Mouse (Mus musculus): Measurements from ENCODE around the gene Cdc42ep5. TPM values are rescaled to one million over a fixed set of nuclear protein-coding genes. Genes with fewer than 3 reads are reported as not detected.
A peak's percentile ranks its signal among the peaks of the same experiment; 100 is the strongest.
"Not testable (repeated sequence)": the region's sequence is repeated elsewhere in the genome, so short reads cannot be mapped to it uniquely, and the experiment has no call there.

The Cdc42ep5 gene
- polyA plus RNA-seq (2015; fragmentation: Nextera tagmentation; extraction: Ambion mirVana), result 46.2 and 49.2 TPM in 2 replicates

DNA sequence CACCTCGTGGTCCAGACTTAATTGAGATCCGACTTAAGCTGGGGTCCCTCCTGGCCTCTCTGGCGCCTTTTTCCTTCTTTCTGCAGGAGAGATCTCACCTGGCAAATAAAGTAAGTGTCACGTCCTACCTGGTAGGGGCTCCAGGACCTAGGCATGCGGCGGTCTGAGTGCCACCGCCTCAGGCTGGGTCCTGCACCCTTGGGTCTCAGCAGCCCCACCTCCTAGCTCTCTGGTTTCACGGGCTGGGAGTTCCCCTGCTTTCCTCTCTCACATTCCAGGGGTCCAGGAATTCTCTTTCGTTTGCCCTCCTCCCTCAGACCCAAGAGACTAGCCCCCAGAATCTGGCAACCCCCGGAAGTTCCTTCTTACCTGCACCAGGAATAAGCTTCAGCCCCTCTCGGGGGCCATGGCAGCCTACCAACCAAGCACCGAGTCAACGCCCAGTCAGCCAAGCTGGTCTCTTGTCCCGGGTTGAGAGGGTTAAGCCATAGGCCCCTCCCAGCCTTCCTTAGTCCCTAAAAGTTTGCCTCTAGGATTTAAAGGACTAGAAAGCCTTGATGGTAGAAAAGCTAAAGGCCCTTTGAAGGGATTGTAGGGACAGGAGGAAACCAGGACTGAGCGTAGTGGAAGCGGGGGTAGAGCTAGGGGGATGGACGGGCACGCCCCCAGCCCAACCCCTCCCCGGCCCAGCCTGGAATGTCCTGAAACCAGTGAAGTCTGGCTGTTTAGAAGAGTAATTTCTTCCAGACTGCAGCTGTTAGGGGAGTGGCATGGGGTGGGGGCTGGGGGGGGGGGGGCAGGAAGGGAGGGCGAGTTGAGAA lies at the start of gene Cdc42ep5:
TSS of gene Cdc42ep5 (minus strand) at position 771 of the 821 bp plus-strand sequence.
- no peaks in the 10 kb centered on the region for H3K36me3 ChIP-seq (ENCODE audit: control insufficient read depth, insufficient read depth, low read length)
- peak; percentile 96 for ATAC-seq (ENCODE audit: low read depth)
- H3K27ac ChIP-seq (ENCODE audit: low read length), result peak within 1 kb of the TSS; percentile 89
- peak within 1 kb of the TSS; percentile 64 for H3K4me3 ChIP-seq (ENCODE audit: low read length)
- peak within 1 kb of the TSS; percentile 78 for H3K4me2 ChIP-seq (ENCODE audit: low read depth, low read length)
- peaks cover 16% of the 10 kb centered on the region for H3K4me1 ChIP-seq (replicated peaks; ENCODE audit: control insufficient read depth, insufficient read depth, low read length)
- peak within 1 kb of the TSS; percentile 70 for H3K9ac ChIP-seq (ENCODE audit: low read length)
- H3K27me3 ChIP-seq (ENCODE audit: control insufficient read depth, insufficient read depth, low read depth, low read length), result no peaks in the 10 kb centered on the region
- H3K9me3 ChIP-seq (ENCODE audit: control insufficient read depth, low read length), result no peaks in the 10 kb centered on the region
- WGBS, result 2% methylated on average over 19 of the region's 20 CpGs

DNA sequence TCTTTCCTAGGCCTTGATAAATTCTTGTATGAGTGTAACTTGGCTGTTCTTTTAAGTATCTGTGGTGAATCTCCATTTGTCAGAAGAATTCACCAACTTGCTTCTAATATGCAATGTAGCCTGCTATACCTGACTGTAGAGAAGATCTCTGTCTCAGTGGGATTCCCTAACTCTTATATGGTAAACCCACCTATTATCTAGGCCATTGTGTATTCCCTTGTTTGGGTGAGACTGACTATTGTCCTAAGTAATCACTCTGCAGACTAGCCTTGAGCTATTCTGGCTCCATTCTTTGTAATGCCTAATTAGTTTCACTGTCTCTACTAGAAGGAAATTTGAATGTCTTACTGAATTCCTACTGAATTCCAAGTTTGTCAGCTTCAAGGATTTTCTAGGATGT lies 48.8 kb upstream of the Cdc42ep5 start:
- H3K4me1 ChIP-seq (replicated peaks; ENCODE audit: control insufficient read depth, insufficient read depth, low read length); H3K27ac ChIP-seq (ENCODE audit: low read length); H3K9ac ChIP-seq (ENCODE audit: low read length); H3K4me2 ChIP-seq (ENCODE audit: low read depth, low read length); H3K9me3 ChIP-seq (ENCODE audit: control insufficient read depth, low read length); H3K36me3 ChIP-seq (ENCODE audit: control insufficient read depth, insufficient read depth, low read length); H3K4me3 ChIP-seq (ENCODE audit: low read length); ATAC-seq (ENCODE audit: low read depth); H3K27me3 ChIP-seq (ENCODE audit: control insufficient read depth, insufficient read depth, low read depth, low read length): not testable (repeated sequence)

- Histone ChIP-seq H3K4me2 (ENCODE audit: low read depth, low read length) (no peak overlapping the region), H3K27me3 (ENCODE audit: control insufficient read depth, insufficient read depth, low read depth, low read length) (no peaks in the 10 kb centered on the region), H3K27ac (ENCODE audit: low read length) (no peak overlapping the region), H3K36me3 (ENCODE audit: control insufficient read depth, insufficient read depth, low read length) (no peaks in the 10 kb centered on the region), H3K4me3 (ENCODE audit: low read length) (no peak overlapping the region), H3K9me3 (ENCODE audit: control insufficient read depth, low read length) (no peaks in the 10 kb centered on the region), H3K9ac (ENCODE audit: low read length) (no peak overlapping the region), H3K4me1 (replicated peaks; ENCODE audit: control insufficient read depth, insufficient read depth, low read length) (no peaks in the 10 kb centered on the region)
- 23% methylated on average over 2 of the region's 2 CpGs for WGBS
- ATAC-seq (ENCODE audit: low read depth), result no peak
Measured at GRCm38 (mm10) chr7:4208626-4209025, 44.0 kb upstream of the Cdc42ep5 start.

DNA sequence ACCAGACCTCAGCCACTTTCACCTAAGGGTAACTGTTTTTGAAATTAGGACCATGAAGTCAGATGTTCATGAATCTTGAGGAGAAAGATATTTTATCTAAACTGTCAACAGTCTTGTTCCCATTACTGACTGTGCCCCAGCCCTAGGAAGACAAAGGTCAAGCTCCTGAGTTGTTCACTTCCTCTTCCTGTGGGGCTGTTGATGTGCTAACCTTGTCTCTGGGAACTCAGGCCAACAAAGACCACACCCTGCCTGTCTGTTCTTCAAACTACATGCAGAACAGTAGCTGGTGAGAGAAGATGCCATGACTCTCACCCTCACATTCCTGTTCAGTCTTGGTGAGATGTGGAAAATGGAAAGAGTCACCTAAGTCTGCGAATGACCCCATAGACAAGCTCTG lies 42.5 kb upstream of the Cdc42ep5 start:
- ATAC-seq (ENCODE audit: low read depth), result no peak
- Histone ChIP-seq H3K4me3 (ENCODE audit: low read length) (no peak overlapping the region), H3K4me2 (ENCODE audit: low read depth, low read length) (no peak overlapping the region), H3K4me1 (replicated peaks; ENCODE audit: control insufficient read depth, insufficient read depth, low read length) (no peaks in the 10 kb centered on the region), H3K9ac (ENCODE audit: low read length) (no peak overlapping the region), H3K9me3 (ENCODE audit: control insufficient read depth, low read length) (no peaks in the 10 kb centered on the region), H3K27ac (ENCODE audit: low read length) (no peak overlapping the region), H3K36me3 (ENCODE audit: control insufficient read depth, insufficient read depth, low read length) (no peaks in the 10 kb centered on the region), H3K27me3 (ENCODE audit: control insufficient read depth, insufficient read depth, low read depth, low read length) (no peaks in the 10 kb centered on the region)
- WGBS, result 85% methylated on average over 1 of the region's 1 CpGs

DNA sequence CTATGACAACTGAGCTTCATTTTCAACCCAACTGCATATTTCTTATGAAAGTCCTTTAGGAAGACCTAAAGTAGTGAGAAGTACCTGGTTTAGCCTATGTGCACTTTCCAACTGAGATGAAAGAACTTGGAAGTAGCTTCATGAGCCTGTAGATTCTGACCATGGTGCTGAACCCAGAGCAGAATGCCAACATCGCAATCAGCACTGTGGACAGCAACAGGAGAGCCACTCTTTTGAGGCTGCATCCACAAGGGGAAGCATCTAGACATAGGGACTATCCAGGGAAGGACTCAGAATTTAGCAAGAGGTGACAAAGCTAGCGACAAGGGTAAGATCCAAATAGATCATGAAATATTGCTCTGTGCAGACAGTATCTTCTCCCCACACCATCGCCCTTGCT lies 13.8 kb upstream of the Cdc42ep5 start:
- Histone ChIP-seq H3K9me3 (ENCODE audit: control insufficient read depth, low read length) (no peaks in the 10 kb centered on the region), H3K27me3 (ENCODE audit: control insufficient read depth, insufficient read depth, low read depth, low read length) (no peaks in the 10 kb centered on the region), H3K4me2 (ENCODE audit: low read depth, low read length) (no peak overlapping the region), H3K27ac (ENCODE audit: low read length) (no peak overlapping the region), H3K4me1 (replicated peaks; ENCODE audit: control insufficient read depth, insufficient read depth, low read length) (no peaks in the 10 kb centered on the region), H3K4me3 (ENCODE audit: low read length) (no peak overlapping the region), H3K9ac (ENCODE audit: low read length) (no peak overlapping the region), H3K36me3 (ENCODE audit: control insufficient read depth, insufficient read depth, low read length) (no peaks in the 10 kb centered on the region)
- WGBS, result 41% methylated on average over 3 of the region's 3 CpGs
- no peak for ATAC-seq (ENCODE audit: low read depth)

DNA sequence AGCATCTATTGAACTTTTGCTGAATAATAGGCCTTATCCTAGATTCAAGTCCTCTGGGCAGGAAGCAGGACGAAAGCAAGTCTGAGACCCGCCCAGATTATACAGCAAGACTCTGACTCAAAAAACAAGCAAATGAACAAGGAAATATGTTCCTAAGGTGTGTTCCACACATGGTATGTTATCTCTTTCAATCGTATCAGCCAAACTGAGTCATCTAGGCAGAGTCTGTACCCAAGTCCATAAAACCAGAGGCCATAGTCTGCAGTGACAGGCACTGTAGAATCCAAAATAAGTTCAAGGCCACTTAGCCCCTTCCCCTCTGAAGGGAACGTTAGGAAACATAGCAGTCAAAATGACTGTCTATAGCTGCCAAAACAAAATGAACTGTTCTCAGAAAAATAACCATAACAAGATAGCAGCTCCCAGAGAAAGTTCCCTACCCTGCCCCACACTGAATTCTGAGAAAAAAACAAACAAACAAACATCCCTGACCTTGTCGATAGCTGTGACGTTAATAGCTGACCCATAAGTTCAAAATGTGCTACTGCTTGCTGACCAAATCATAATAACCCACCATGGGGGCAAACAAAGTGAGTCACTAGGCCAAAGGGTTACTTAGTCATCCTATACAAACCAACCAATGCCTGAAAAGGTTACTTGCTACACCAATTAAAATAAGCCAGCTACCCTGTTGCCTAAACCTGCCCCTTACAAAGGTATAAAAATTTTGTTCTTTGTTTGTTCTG lies 5.7 kb upstream of the Cdc42ep5 start:
- Histone ChIP-seq H3K27me3 (ENCODE audit: control insufficient read depth, insufficient read depth, low read depth, low read length) (no peaks in the 10 kb centered on the region), H3K27ac (ENCODE audit: low read length) (no peak overlapping the region), H3K4me2 (ENCODE audit: low read depth, low read length) (no peak overlapping the region), H3K4me1 (replicated peaks; ENCODE audit: control insufficient read depth, insufficient read depth, low read length) (peaks cover 1% of the 10 kb centered on the region; the same call in 1 of the 2 replicates), H3K36me3 (ENCODE audit: control insufficient read depth, insufficient read depth, low read length) (no peaks in the 10 kb centered on the region), H3K4me3 (ENCODE audit: low read length) (no peak overlapping the region), H3K9ac (ENCODE audit: low read length) (no peak overlapping the region), H3K9me3 (ENCODE audit: control insufficient read depth, low read length) (no peaks in the 10 kb centered on the region)
- ATAC-seq (ENCODE audit: low read depth), result no peak
- WGBS, result 62% methylated on average over 6 of the region's 6 CpGs

DNA sequence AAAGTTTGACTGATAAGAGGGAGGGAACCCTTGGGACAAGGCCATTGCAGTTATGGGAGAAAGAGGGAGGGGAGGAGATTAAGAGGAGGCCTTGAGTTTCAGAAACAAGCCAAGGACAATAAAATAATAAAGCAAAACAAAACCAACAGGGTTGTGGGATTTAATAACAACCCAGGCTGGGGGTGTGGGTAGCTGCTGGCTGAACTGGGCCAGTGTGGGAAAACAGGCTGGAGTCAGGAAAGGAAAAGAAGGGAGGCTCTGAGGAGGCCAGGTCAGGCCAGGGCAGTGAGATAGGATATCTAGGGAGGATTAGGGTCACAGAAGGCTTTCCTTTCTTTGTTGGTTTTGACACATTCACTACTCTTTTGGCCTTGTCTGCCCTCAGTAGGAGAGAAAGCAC lies 2.4 kb upstream of the Cdc42ep5 start:
- Histone ChIP-seq H3K4me1 (replicated peaks; ENCODE audit: control insufficient read depth, insufficient read depth, low read length) (peaks cover 16% of the 10 kb centered on the region), H3K36me3 (ENCODE audit: control insufficient read depth, insufficient read depth, low read length) (no peaks in the 10 kb centered on the region), H3K9me3 (ENCODE audit: control insufficient read depth, low read length) (no peaks in the 10 kb centered on the region), H3K27ac (ENCODE audit: low read length) (no peak overlapping the region), H3K9ac (ENCODE audit: low read length) (no peak overlapping the region), H3K27me3 (ENCODE audit: control insufficient read depth, insufficient read depth, low read depth, low read length) (no peaks in the 10 kb centered on the region), H3K4me2 (ENCODE audit: low read depth, low read length) (no peak overlapping the region), H3K4me3 (ENCODE audit: low read length) (no peak overlapping the region)
- no peak for ATAC-seq (ENCODE audit: low read depth)

DNA sequence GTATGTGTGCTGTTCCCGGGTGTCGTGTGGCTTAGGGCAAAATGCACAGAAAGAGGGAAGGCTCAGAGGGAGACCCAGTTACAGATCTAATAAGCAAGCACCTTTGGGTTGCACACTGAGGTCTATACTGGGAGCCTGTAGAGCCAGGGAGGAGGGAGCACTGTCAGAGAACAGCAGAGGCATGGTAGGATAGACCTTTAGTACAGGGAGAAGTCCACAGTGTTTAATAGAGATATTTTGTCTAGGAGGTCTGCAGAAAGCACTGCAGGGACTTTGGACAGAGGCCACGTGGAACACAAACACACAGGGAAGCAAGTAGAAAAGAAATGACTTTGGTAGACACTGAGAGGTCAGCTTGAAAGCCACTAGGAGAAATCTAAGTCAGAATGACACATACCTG lies 626 bp upstream of the Cdc42ep5 start:
- H3K9ac ChIP-seq (ENCODE audit: low read length), result 0 out of 2 replicates have a peak overlapping the region, but pooled peaks have one; percentile 2
- H3K4me2 ChIP-seq (ENCODE audit: low read depth, low read length), result peak overlapping the region; percentile 78
- no peaks in the 10 kb centered on the region for H3K27me3 ChIP-seq (ENCODE audit: control insufficient read depth, insufficient read depth, low read depth, low read length)
- peak overlapping the region; percentile 89 for H3K27ac ChIP-seq (ENCODE audit: low read length)
- no peaks in the 10 kb centered on the region for H3K9me3 ChIP-seq (ENCODE audit: control insufficient read depth, low read length)
- WGBS, result 9% methylated on average over 3 of the region's 3 CpGs
- ATAC-seq (ENCODE audit: low read depth), result no peak
- H3K4me3 ChIP-seq (ENCODE audit: low read length), result peak overlapping the region; percentile 64
- H3K36me3 ChIP-seq (ENCODE audit: control insufficient read depth, insufficient read depth, low read length), result no peaks in the 10 kb centered on the region
- H3K4me1 ChIP-seq (replicated peaks; ENCODE audit: control insufficient read depth, insufficient read depth, low read length), result peaks cover 16% of the 10 kb centered on the region

- WGBS, result under 1% methylated on average over 11 of the region's 11 CpGs
- no peaks in the 10 kb centered on the region for H3K27me3 ChIP-seq (ENCODE audit: control insufficient read depth, insufficient read depth, low read depth, low read length)
- peak; percentile 61 for ATAC-seq (ENCODE audit: low read depth)
- H3K4me1 ChIP-seq (replicated peaks; ENCODE audit: control insufficient read depth, insufficient read depth, low read length), result peaks cover 16% of the 10 kb centered on the region
- H3K9ac ChIP-seq (ENCODE audit: low read length), result peak overlapping the region; percentile 70
- peak overlapping the region; percentile 78 for H3K4me2 ChIP-seq (ENCODE audit: low read depth, low read length)
- H3K27ac ChIP-seq (ENCODE audit: low read length), result peak overlapping the region; percentile 89
- H3K4me3 ChIP-seq (ENCODE audit: low read length), result peak overlapping the region; percentile 64
- no peaks in the 10 kb centered on the region for H3K36me3 ChIP-seq (ENCODE audit: control insufficient read depth, insufficient read depth, low read length)
- no peaks in the 10 kb centered on the region for H3K9me3 ChIP-seq (ENCODE audit: control insufficient read depth, low read length)
Measured at GRCm38 (mm10) chr7:4163571-4164072, 1.0 kb downstream of the Cdc42ep5 start.
